Mouse (Mus musculus): ENCODE results near the gene Limch1.

Gene Limch1

GRCm38 (mm10) chr5:66934585-66934984, 189.0 kb downstream of the Limch1 start:
- no peak for DNase-seq (ENCODE audit: low spot score)

- DNase-seq (ENCODE audit: low spot score): no peak
Measured at GRCm38 (mm10) chr5:66937376-66937775, 191.7 kb downstream of the Limch1 start.

- DNase-seq (ENCODE audit: low spot score): no peak
Measured at GRCm38 (mm10) chr5:66941710-66942450, 196.3 kb downstream of the Limch1 start.

GRCm38 (mm10) chr5:66942922-66943321, 197.3 kb downstream of the Limch1 start:
- DNase-seq (ENCODE audit: low spot score): no peak

- no peak for DNase-seq (ENCODE audit: low spot score)
Measured at GRCm38 (mm10) chr5:66943521-66943920, 197.9 kb downstream of the Limch1 start.

GRCm38 (mm10) chr5:66947958-66948357, 202.3 kb downstream of the Limch1 start:
- peak; percentile 12 for DNase-seq (ENCODE audit: low spot score)

- no peak for DNase-seq (ENCODE audit: low spot score)
Measured at GRCm38 (mm10) chr5:66949098-66949692, 203.6 kb downstream of the Limch1 start.

- no peak for DNase-seq (ENCODE audit: low spot score)
Measured at GRCm38 (mm10) chr5:66953375-66953774, 207.7 kb downstream of the Limch1 start.

- no peak for DNase-seq (ENCODE audit: low spot score)
Measured at GRCm38 (mm10) chr5:66953971-66954644, 208.5 kb downstream of the Limch1 start.

GRCm38 (mm10) chr5:66955245-66955644, 209.6 kb downstream of the Limch1 start:
- DNase-seq (ENCODE audit: low spot score): no peak

- DNase-seq (ENCODE audit: low spot score): no peak
Measured at GRCm38 (mm10) chr5:66957656-66958055, 212.0 kb downstream of the Limch1 start.

- DNase-seq (ENCODE audit: low spot score): no peak
Measured at GRCm38 (mm10) chr5:66958118-66958517, 212.5 kb downstream of the Limch1 start.

GRCm38 (mm10) chr5:66959968-66960367, 214.3 kb downstream of the Limch1 start:
- DNase-seq (ENCODE audit: low spot score): no peak

GRCm38 (mm10) chr5:66965442-66965841, 219.8 kb downstream of the Limch1 start:
- DNase-seq (ENCODE audit: low spot score): no peak

- DNase-seq (ENCODE audit: low spot score): no peak
Measured at GRCm38 (mm10) chr5:66967147-66967546, 221.5 kb downstream of the Limch1 start.

GRCm38 (mm10) chr5:66967646-66968045, 222.0 kb downstream of the Limch1 start:
- DNase-seq (ENCODE audit: low spot score): no peak

GRCm38 (mm10) chr5:66968059-66968833, 222.6 kb downstream of the Limch1 start:
- DNase-seq (ENCODE audit: low spot score): peak; percentile 29

- no peak for DNase-seq (ENCODE audit: low spot score)
Measured at GRCm38 (mm10) chr5:66968925-66969711, 223.5 kb downstream of the Limch1 start.

GRCm38 (mm10) chr5:66975621-66976020, 230.0 kb downstream of the Limch1 start:
- DNase-seq (ENCODE audit: low spot score): no peak

- no peak for DNase-seq (ENCODE audit: low spot score)
Measured at GRCm38 (mm10) chr5:66979332-66980218, 233.9 kb downstream of the Limch1 start.

- DNase-seq (ENCODE audit: low spot score): no peak
Measured at GRCm38 (mm10) chr5:66980862-66981261, 235.2 kb downstream of the Limch1 start.

All from testis, postnatal 14 days (tissue).